Mouse (Mus musculus) intestine, embryonic 16.5 days (tissue): ENCODE results near the gene Olfr800. TPM values are rescaled to one million over a fixed set of nuclear protein-coding genes. Genes with fewer than 3 reads are reported as not detected.

Experiments
- ATAC-seq: fragments of 200-750 bp; cut with Nextera tagmentation; 2 replicates; pipeline ENCODE4 v1.8.0; 2017; ENCODE audit warnings: moderate TSS enrichment, moderate library complexity
- H3K27ac ChIP-seq: fragments of 300-500 bp; sonication (generic); 2 replicates; pipeline ENCODE4 v1.5.1; 2014; ENCODE audit warnings: mild to moderate bottlenecking, low read length
- H3K27me3 ChIP-seq: fragments of 300-500 bp; sonication (generic); replicated peaks from 2 replicates; pipeline ENCODE4 v1.6.1; 2014; ENCODE audit warnings: low read length, control low read depth, mixed read lengths; ENCODE audit not compliant: control insufficient read depth, insufficient read depth
- H3K36me3 ChIP-seq: fragments of 300-500 bp; sonication (generic); 2 replicates; pipeline ENCODE4 v1.6.1; 2014; ENCODE audit warnings: low read length, control low read depth; ENCODE audit not compliant: control insufficient read depth, insufficient read depth
- H3K4me1 ChIP-seq: fragments of 300-500 bp; sonication (generic); 2 replicates; pipeline ENCODE4 v1.6.1; 2014; ENCODE audit warnings: low read length, control low read depth, mixed read lengths; ENCODE audit not compliant: control insufficient read depth, insufficient read depth
- H3K4me2 ChIP-seq: fragments of 300-500 bp; sonication (generic); 2 replicates; pipeline ENCODE4 v1.6.1; 2014; ENCODE audit warnings: low read depth, low read length, control low read depth
- H3K4me3 ChIP-seq: fragments of 300-500 bp; sonication (generic); 2 replicates; pipeline ENCODE4 v1.5.1; 2014; ENCODE audit warnings: mild to moderate bottlenecking, low read length
- H3K9ac ChIP-seq: fragments of 300-500 bp; sonication (generic); 2 replicates; pipeline ENCODE4 v1.6.1; 2014; ENCODE audit warnings: low read depth, low read length
- H3K9me3 ChIP-seq: fragments of 300-500 bp; sonication (generic); 2 replicates; pipeline ENCODE4 v1.6.1; 2016; ENCODE audit warnings: low read length, control low read depth; ENCODE audit not compliant: control insufficient read depth
- polyA plus RNA-seq: library from polyadenylated mRNA; unstranded; fragments of >200 nt; fragmentation: Nextera tagmentation; extraction: Ambion mirVana; gene quantifications from 2 replicates; pipeline ENCODE4 v1.2.1, GENCODE M21; 2015

The Olfr800 gene
- polyA plus RNA-seq, 1 experiment from 2014 or later = not detected

DNA sequence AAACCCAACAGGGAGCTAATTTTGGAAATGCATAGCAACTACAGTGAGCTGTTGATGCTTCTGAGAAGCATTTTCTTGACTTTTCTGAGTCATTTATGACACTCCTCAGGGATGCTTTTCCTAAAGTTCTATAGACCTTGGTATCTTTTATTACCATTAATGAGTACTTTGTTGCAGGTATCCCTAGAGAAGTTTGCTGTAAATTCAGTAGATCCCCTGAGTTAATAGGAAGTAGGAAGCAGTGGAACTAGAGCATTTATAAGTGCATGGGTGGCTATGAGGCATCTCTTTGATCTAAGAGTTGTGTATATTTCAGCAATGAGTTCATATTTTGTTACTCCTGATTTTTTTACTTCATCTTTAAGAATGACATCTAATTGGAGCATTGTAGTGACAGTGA, 45.4 kb downstream of the Olfr800 start, which contains the start of gene Olfr804:
TSS of gene Olfr804 (plus strand) at position 301 of the 400 bp plus-strand sequence.
- ATAC-seq = no peak
- H3K27me3 ChIP-seq = no peaks in the 10 kb centered on the region

More for the DNA sequence above, 45.4 kb downstream of the Olfr800 start, which contains the start of gene Olfr804:
- Histone ChIP-seq H3K27ac (no peak within 1 kb of the TSS), H3K9ac (no peak within 1 kb of the TSS), H3K9me3 (no peaks in the 10 kb centered on the region), H3K36me3 (no peaks in the 10 kb centered on the region), H3K4me1 (no peaks in the 10 kb centered on the region), H3K4me2 (no peak within 1 kb of the TSS), H3K4me3 (no peak within 1 kb of the TSS)

Other genes starting within 250 kb of the Olfr800 start
- gene Olfr786, start 230.4 kb upstream of the Olfr800 start, polyA plus RNA-seq = not detected in 2 replicates
- gene Olfr787, start 195.8 kb upstream of the Olfr800 start, polyA plus RNA-seq = not detected in 2 replicates
- not detected in 2 replicates for gene Olfr788, start 186.7 kb upstream of the Olfr800 start, polyA plus RNA-seq
- gene Olfr789, start 172.9 kb upstream of the Olfr800 start, polyA plus RNA-seq = not detected in 2 replicates
- gene Olfr790, start 159.2 kb upstream of the Olfr800 start, polyA plus RNA-seq = not detected in 2 replicates
- not detected in 2 replicates for gene Olfr791, start 135.9 kb upstream of the Olfr800 start, polyA plus RNA-seq
- gene Olfr792, start 118.5 kb upstream of the Olfr800 start, polyA plus RNA-seq = not detected in 2 replicates
- gene Olfr794, start 90.0 kb upstream of the Olfr800 start, polyA plus RNA-seq = not detected in 2 replicates
- gene Olfr796, start 45.1 kb upstream of the Olfr800 start, polyA plus RNA-seq = not detected in 2 replicates
- gene Olfr798, start 29.8 kb upstream of the Olfr800 start, polyA plus RNA-seq = not detected in 2 replicates
- gene Olfr799, start 20.2 kb upstream of the Olfr800 start, polyA plus RNA-seq = not detected in 2 replicates
- not detected in 2 replicates for gene Olfr801, start 16.2 kb downstream of the Olfr800 start, polyA plus RNA-seq
- not detected in 2 replicates for gene Olfr802, start 30.5 kb downstream of the Olfr800 start, polyA plus RNA-seq
- not detected in 2 replicates for gene Olfr803, start 36.6 kb downstream of the Olfr800 start, polyA plus RNA-seq
- gene Olfr804, start 45.5 kb downstream of the Olfr800 start, polyA plus RNA-seq = not detected in 2 replicates
- gene Olfr805, start 71.7 kb downstream of the Olfr800 start, polyA plus RNA-seq = not detected in 2 replicates
- not detected in 2 replicates for gene Olfr806, start 84.2 kb downstream of the Olfr800 start, polyA plus RNA-seq
- gene Olfr807, start 100.1 kb downstream of the Olfr800 start, polyA plus RNA-seq = not detected in 2 replicates
- not detected in 2 replicates for gene Olfr808, start 107.8 kb downstream of the Olfr800 start, polyA plus RNA-seq
- gene Olfr809, start 116.9 kb downstream of the Olfr800 start, polyA plus RNA-seq = not detected in 2 replicates
- gene Olfr810, start 137.2 kb downstream of the Olfr800 start, polyA plus RNA-seq = not detected in 2 replicates
- not detected in 2 replicates for gene Olfr811, start 146.7 kb downstream of the Olfr800 start, polyA plus RNA-seq
- not detected in 2 replicates for gene Olfr812, start 188.4 kb downstream of the Olfr800 start, polyA plus RNA-seq
- not detected in 2 replicates for gene Olfr813, start 197.7 kb downstream of the Olfr800 start, polyA plus RNA-seq
- gene Olfr814, start 222.2 kb downstream of the Olfr800 start, polyA plus RNA-seq = not detected in 2 replicates
- not detected in 2 replicates for gene Olfr815, start 248.2 kb downstream of the Olfr800 start, polyA plus RNA-seq